Mouse (Mus musculus): ENCODE data around the gene Tcp10a.
"Not testable (repeated sequence)": the region's sequence is repeated elsewhere in the genome, so short reads cannot be mapped to it uniquely, and the experiment has no call there.

Gene Tcp10a

GRCm38 (mm10) chr17:7324346-7324745, at the start of gene Tcp10a:
TSS of gene Tcp10a (plus strand) at chr17:7324646.
- DNase-seq = not testable (repeated sequence)

DNA sequence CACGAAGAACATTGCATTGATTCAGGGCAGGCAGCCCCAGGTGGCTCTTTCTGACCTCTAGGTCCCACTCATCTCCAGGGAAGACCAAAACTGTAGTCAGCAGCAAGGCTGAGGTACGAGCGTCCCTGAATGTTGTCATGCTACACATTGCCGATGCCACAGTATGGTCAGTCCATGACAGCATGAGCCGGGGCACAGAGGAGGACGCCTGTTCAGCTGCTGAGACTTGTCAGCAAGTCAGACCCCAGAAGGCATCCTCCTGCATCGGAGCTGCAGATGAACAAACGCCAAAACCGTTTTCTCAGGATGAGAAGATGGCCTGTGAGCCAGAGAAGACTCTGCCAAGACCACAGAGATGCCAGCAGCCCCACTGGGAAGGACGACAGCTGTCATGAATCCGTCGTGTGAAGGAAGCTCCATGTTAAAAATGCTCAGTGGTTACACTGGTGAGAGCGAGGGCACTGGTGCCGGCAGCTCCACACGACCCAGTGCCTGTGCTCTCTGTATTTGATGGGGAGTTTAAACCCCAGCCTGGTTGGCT, 45.7 kb upstream of the Tcp10a start:
- no peak for DNase-seq

- DNase-seq = no peak
These were observed 45.2 kb upstream of the Tcp10a start for GRCm38 (mm10) chr17:7279251-7279650.

GRCm38 (mm10) chr17:7284297-7284910, 40.0 kb upstream of the Tcp10a start:
- peak; percentile 80 for DNase-seq

GRCm38 (mm10) chr17:7285292-7285691, 39.2 kb upstream of the Tcp10a start:
- DNase-seq = peak; percentile 33

DNA sequence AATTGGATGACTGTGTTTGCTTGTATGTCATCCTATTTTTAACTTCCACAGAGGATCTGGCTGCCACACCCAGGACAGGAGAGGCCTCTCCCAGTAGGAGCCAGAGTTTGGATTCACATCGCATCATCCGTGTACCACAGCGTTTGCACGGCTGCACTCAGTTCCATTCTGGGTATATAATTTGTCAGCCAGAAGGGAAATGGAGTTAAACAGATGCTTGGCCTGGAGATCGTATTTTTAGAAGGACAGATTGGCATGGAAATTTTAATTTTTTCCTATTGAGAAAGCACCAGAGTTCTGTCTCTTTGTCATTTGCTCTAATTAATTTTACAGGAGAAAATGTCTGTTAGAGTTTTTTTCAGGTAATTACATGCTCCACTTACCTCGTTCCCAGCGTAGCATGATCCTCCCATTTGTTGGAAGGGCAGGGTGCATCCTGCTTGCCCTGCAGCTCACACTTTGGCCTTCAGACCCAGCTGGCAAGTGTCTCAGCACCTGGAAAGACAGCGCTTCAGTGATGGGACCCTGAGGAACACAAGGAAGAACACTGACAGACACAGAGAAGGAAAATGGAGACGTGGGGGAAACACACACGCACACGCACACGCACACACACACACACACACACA, 37.9 kb upstream of the Tcp10a start:
- DNase-seq = no peak

- DNase-seq = no peak
These were observed 32.3 kb upstream of the Tcp10a start for GRCm38 (mm10) chr17:7292012-7292684.

- peak; percentile 66 for DNase-seq
These were observed 17.9 kb upstream of the Tcp10a start for GRCm38 (mm10) chr17:7306278-7307196.

- DNase-seq = not testable (repeated sequence)
These were observed 8.6 kb upstream of the Tcp10a start for GRCm38 (mm10) chr17:7315693-7316382.

DNA sequence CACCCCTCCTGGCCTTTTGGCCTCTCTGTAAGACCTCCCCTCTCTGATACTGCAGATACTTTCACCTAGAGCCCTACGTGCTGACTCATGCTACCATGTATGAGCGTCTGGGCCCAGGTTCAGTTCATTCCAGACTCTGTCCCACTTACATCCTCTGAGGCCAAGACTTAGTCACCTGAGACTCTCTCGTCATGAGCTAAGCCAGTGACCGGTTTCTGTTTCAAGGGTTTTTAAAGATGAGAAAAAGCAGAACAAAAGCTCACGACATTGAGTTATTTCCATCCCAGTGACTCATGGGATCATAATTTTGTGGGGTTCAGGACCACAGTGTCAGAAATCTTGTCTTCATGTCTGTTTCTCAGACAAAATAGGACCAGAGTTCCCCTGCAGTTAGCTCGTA, 4.7 kb upstream of the Tcp10a start:
- not testable (repeated sequence) for DNase-seq

- DNase-seq = not testable (repeated sequence)
These were observed 2.0 kb downstream of the Tcp10a start for GRCm38 (mm10) chr17:7326415-7326814.

DNA sequence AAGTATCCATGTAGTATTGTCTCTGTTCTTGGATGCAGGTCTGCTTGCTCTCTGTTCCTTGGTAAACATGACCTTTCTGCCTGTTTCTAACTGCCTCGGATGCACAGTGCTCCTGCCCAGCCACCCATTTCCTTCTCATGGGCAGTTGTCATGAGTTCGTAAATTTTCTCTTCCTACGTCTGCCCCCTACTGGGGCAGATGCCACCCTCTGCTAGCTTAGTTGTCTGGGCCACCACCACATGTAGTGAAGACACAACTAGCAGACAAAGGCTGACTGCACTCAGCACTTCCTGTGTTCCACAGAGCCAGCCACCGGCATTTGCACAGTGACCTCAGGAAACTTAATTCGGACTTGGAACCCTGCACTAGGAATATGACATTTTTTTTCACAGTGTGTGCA, 8.3 kb downstream of the Tcp10a start:
- DNase-seq = not testable (repeated sequence)

- DNase-seq = peak; percentile 23
These were observed 12.9 kb downstream of the Tcp10a start for GRCm38 (mm10) chr17:7337381-7337780.

- DNase-seq = not testable (repeated sequence)
These were observed 24.3 kb downstream of the Tcp10a start for GRCm38 (mm10) chr17:7348765-7349164.

GRCm38 (mm10) chr17:7352596-7352995, 28.1 kb downstream of the Tcp10a start, which contains the start of gene Ttll2:
TSS of gene Ttll2 (minus strand) at chr17:7352696.
- not testable (repeated sequence) for DNase-seq

DNA sequence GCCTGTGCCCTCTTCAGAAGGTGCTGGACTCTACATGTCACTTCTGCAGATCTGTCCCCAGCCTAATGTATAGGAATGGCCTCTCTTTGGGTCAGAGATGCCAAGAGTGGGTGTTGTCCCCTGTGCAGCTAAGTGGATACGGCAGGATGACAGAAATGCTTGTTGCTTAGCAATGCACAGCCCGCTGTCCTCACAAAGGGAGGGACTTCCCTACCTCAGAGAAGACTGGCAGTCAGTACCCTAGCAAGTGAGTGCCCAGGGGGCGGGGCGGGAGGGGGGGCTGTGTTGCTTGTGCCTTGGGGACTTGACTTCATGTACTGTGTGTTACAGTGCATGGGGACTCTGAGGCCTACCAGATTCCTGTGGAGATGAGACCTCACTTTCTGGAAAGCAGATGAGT, 35.4 kb downstream of the Tcp10a start:
- not testable (repeated sequence) for DNase-seq

GRCm38 (mm10) chr17:7360749-7361465, 36.5 kb downstream of the Tcp10a start:
- peak; percentile 17 for DNase-seq

- DNase-seq = not testable (repeated sequence)
These were observed 41.2 kb downstream of the Tcp10a start for GRCm38 (mm10) chr17:7365615-7366014.

- DNase-seq = not testable (repeated sequence)
These were observed 41.8 kb downstream of the Tcp10a start for GRCm38 (mm10) chr17:7366265-7366664.

GRCm38 (mm10) chr17:7366676-7367374, 42.4 kb downstream of the Tcp10a start:
- DNase-seq = not testable (repeated sequence)
